Mouse (Mus musculus): ENCODE results near the gene Caprin1.

DNA sequence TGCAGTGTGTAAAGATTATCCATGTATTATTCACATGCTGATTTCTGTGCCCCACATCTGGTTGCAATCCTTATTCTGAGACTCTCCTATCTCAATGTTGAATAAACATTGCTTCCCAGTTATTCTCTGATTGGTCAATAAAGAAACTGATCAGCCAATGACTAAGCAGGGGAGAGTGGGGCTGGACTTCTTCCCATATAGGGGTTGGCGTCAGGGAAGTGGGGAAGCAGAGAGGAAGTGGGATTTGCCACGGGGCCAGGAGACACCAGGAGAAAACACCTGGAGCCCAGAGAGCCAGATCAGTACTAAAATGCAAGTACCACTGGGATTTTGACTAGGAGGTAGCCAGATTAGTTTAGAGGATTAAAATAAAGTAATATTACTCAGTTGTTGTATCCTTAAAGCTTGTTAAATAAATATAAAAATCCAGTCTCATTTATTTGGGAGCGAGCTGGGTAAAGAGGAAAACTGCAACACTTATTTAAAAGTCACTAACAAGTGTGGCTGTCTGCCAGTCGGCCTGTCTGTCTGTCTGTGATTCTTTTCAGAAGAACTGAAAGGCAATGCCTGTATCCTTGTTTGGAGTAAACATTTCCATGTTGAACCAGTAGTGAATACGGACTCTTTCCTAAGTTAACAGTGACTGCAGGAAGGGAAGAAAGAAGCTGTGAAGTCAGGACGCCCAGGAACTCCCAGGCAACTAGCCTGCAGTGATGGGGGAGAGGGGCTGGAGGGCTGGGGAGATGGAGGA, 19.9 kb upstream of the Caprin1 start:
- TF ChIP-seq CTCF (IDR thresholded peaks at IDR 0.05; ENCODE audit: low read depth) (no peak), EP300 (IDR thresholded peaks at IDR 0.05; ENCODE audit: low read depth) (no peak)

All from heart, postnatal 0 days (tissue).